Mouse (Mus musculus) stomach, postnatal 0 days (tissue): ENCODE measurements around the gene Lrrc52.

Experiments
- CTCF ChIP-seq: IDR thresholded peaks from 2 replicates; pipeline ENCODE4 v1.5.1; 2016; ENCODE audit warnings: antibody characterized with exemption, low read depth, mild to moderate bottlenecking, moderate library complexity
- EP300 ChIP-seq: optimal IDR thresholded peaks from 2 replicates; pipeline ENCODE3; 2016; ENCODE audit warnings: antibody characterized with exemption

DNA sequence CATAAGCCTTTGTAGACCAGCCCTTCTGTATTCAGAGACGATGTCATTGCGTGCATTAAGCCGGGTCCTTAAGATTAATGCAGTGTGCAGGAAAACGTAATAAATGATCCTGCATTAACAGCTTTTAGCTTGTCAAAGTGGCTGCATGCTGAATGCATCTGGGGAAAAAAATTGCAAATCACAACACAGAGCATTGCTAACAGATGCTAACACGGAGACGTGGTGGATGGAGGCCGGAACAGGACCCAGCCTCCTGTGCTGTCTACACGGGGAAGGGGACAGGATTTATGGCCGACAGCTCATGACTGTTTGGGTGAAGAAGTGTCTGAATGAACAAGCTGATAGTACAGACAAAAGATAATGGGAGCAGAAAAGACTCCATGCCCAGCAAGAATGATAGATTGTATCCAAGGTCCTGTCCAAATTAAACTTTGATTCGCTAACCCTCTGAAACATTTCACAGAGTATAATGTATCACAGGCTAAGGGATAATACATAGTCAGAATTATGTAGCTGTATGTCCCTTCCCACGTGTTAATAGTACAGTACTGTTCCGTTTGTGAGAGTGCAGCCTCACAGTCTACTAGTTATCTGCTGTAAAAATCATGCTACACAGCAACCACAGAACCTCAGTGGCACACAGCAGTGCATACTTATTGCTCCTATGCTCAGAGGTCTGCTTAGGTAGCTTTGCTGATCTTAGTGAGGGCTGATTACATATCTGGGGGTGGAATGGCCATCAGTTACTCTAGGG lies 32.7 kb upstream of the Lrrc52 start:
- TF ChIP-seq CTCF = no peak
- TF ChIP-seq EP300 = no peak
